Mouse (Mus musculus): ENCODE measurements around the gene Ndufs1. TPM values are rescaled to one million over a fixed set of nuclear protein-coding genes. Genes with fewer than 3 reads are reported as not detected.

Gene Ndufs1
- polyA plus RNA-seq, 1 experiment from 2014 or later = 63.0 TPM

- Histone ChIP-seq H3K4me3 (ENCODE audit: low read depth, low read length) (no peak overlapping the region), H3K36me3 (ENCODE audit: insufficient read depth, low read length) (no peaks in the 10 kb centered on the region), H3K9ac (replicated peaks; ENCODE audit: low read depth) (no peak overlapping the region), H3K9me3 (ENCODE audit: low read length) (no peaks in the 10 kb centered on the region), H3K4me2 (replicated peaks; ENCODE audit: low read depth, low read length) (no peak overlapping the region), H3K27ac (ENCODE audit: low read length) (no peak overlapping the region), H3K4me1 (ENCODE audit: insufficient read depth, low read depth, low read length) (peaks cover 7% of the 10 kb centered on the region; the same call in 1 of the 2 replicates), H3K27me3 (replicated peaks; ENCODE audit: insufficient read depth, low read length) (no peaks in the 10 kb centered on the region)
- ATAC-seq = no peak
- peak; percentile 26 for DNase-seq (ENCODE audit: low spot score)
- TF ChIP-seq CTCF (IDR thresholded peaks at IDR 0.05) (peak; percentile 63), EP300 (IDR thresholded peaks at IDR 0.05) (no peak)
- WGBS = 52% methylated on average over 7 of the region's 7 CpGs
Observed at GRCm38 (mm10) chr1:63110536-63111285, 65.9 kb downstream of the Ndufs1 start.

GRCm38 (mm10) chr1:63107614-63108327 is 68.9 kb downstream of the Ndufs1 start:
- TF ChIP-seq CTCF (IDR thresholded peaks at IDR 0.05) (no peak), EP300 (IDR thresholded peaks at IDR 0.05) (no peak)
- Histone ChIP-seq H3K9me3 (ENCODE audit: low read length) (no peaks in the 10 kb centered on the region), H3K4me3 (ENCODE audit: low read depth, low read length) (no peak overlapping the region), H3K4me2 (replicated peaks; ENCODE audit: low read depth, low read length) (no peak overlapping the region), H3K9ac (replicated peaks; ENCODE audit: low read depth) (no peak overlapping the region), H3K36me3 (ENCODE audit: insufficient read depth, low read length) (0 out of 2 replicates have a peak, but pooled peaks cover 8% of the 10 kb centered on the region), H3K27ac (ENCODE audit: low read length) (0 out of 2 replicates have a peak overlapping the region, but pooled peaks have one; percentile 20), H3K27me3 (replicated peaks; ENCODE audit: insufficient read depth, low read length) (no peaks in the 10 kb centered on the region), H3K4me1 (ENCODE audit: insufficient read depth, low read depth, low read length) (peaks cover 7% of the 10 kb centered on the region; the same call in 1 of the 2 replicates)
- DNase-seq (ENCODE audit: low spot score) = no peak
- WGBS = 60% methylated on average over 6 of the region's 6 CpGs
- 0 out of 2 replicates have a peak, but pooled peaks have one; percentile 30 for ATAC-seq

GRCm38 (mm10) chr1:63102758-63103451 is 73.7 kb downstream of the Ndufs1 start:
- Histone ChIP-seq H3K36me3 (ENCODE audit: insufficient read depth, low read length) (peaks cover 24% of the 10 kb centered on the region; the same call in 1 of the 2 replicates), H3K27ac (ENCODE audit: low read length) (no peak overlapping the region), H3K4me1 (ENCODE audit: insufficient read depth, low read depth, low read length) (peaks cover 4% of the 10 kb centered on the region; the same call in 1 of the 2 replicates), H3K27me3 (replicated peaks; ENCODE audit: insufficient read depth, low read length) (no peaks in the 10 kb centered on the region), H3K9me3 (ENCODE audit: low read length) (no peaks in the 10 kb centered on the region), H3K4me3 (ENCODE audit: low read depth, low read length) (no peak overlapping the region), H3K4me2 (replicated peaks; ENCODE audit: low read depth, low read length) (no peak overlapping the region), H3K9ac (replicated peaks; ENCODE audit: low read depth) (no peak overlapping the region)
- 77% methylated on average over 12 of the region's 12 CpGs for WGBS
- no peak for ATAC-seq
- TF ChIP-seq CTCF (IDR thresholded peaks at IDR 0.05) (no peak), EP300 (IDR thresholded peaks at IDR 0.05) (no peak)
- DNase-seq (ENCODE audit: low spot score) = no peak

GRCm38 (mm10) chr1:63100196-63100595 is 76.4 kb downstream of the Ndufs1 start:
- Histone ChIP-seq H3K27ac (ENCODE audit: low read length) (no peak overlapping the region), H3K9me3 (ENCODE audit: low read length) (no peaks in the 10 kb centered on the region), H3K4me1 (ENCODE audit: insufficient read depth, low read depth, low read length) (no peaks in the 10 kb centered on the region), H3K9ac (replicated peaks; ENCODE audit: low read depth) (no peak overlapping the region), H3K4me3 (ENCODE audit: low read depth, low read length) (no peak overlapping the region), H3K4me2 (replicated peaks; ENCODE audit: low read depth, low read length) (no peak overlapping the region), H3K27me3 (replicated peaks; ENCODE audit: insufficient read depth, low read length) (no peaks in the 10 kb centered on the region), H3K36me3 (ENCODE audit: insufficient read depth, low read length) (peaks cover 24% of the 10 kb centered on the region; the same call in 1 of the 2 replicates)
- TF ChIP-seq CTCF (IDR thresholded peaks at IDR 0.05) = no peak
- TF ChIP-seq EP300 (IDR thresholded peaks at IDR 0.05) = no peak
- ATAC-seq (no peak), DNase-seq (ENCODE audit: low spot score) (no peak)
- WGBS = 70% methylated on average over 8 of the region's 8 CpGs

- no peak overlapping the region for H3K4me2 ChIP-seq (replicated peaks; ENCODE audit: low read depth, low read length)
- no peak overlapping the region for H3K4me3 ChIP-seq (ENCODE audit: low read depth, low read length)
- H3K9me3 ChIP-seq (ENCODE audit: low read length) = no peaks in the 10 kb centered on the region
- peaks cover 24% of the 10 kb centered on the region; the same call in 1 of the 2 replicates for H3K36me3 ChIP-seq (ENCODE audit: insufficient read depth, low read length)
- 72% methylated on average over 4 of the region's 4 CpGs for WGBS
- H3K4me1 ChIP-seq (ENCODE audit: insufficient read depth, low read depth, low read length) = no peaks in the 10 kb centered on the region
- ATAC-seq = no peak
- no peak for DNase-seq (ENCODE audit: low spot score)
- no peaks in the 10 kb centered on the region for H3K27me3 ChIP-seq (replicated peaks; ENCODE audit: insufficient read depth, low read length)
- TF ChIP-seq CTCF (IDR thresholded peaks at IDR 0.05) = no peak
- no peak for TF ChIP-seq EP300 (IDR thresholded peaks at IDR 0.05)
- no peak overlapping the region for H3K9ac ChIP-seq (replicated peaks; ENCODE audit: low read depth)
- H3K27ac ChIP-seq (ENCODE audit: low read length) = no peak overlapping the region
Observed at GRCm38 (mm10) chr1:63098831-63099230, 77.8 kb downstream of the Ndufs1 start.

- Histone ChIP-seq H3K4me3 (ENCODE audit: low read depth, low read length) (no peak overlapping the region), H3K4me1 (ENCODE audit: insufficient read depth, low read depth, low read length) (no peaks in the 10 kb centered on the region), H3K9ac (replicated peaks; ENCODE audit: low read depth) (no peak overlapping the region), H3K27ac (ENCODE audit: low read length) (no peak overlapping the region), H3K9me3 (ENCODE audit: low read length) (no peaks in the 10 kb centered on the region), H3K27me3 (replicated peaks; ENCODE audit: insufficient read depth, low read length) (no peaks in the 10 kb centered on the region), H3K36me3 (ENCODE audit: insufficient read depth, low read length) (peaks cover 17% of the 10 kb centered on the region; the same call in 1 of the 2 replicates), H3K4me2 (replicated peaks; ENCODE audit: low read depth, low read length) (no peak overlapping the region)
- no peak for DNase-seq (ENCODE audit: low spot score)
- TF ChIP-seq CTCF (IDR thresholded peaks at IDR 0.05) (no peak), EP300 (IDR thresholded peaks at IDR 0.05) (no peak)
- ATAC-seq = peak; percentile 35; the same call in 1 of the 2 replicates
- WGBS = 67% methylated on average over 5 of the region's 5 CpGs
Observed at GRCm38 (mm10) chr1:63096071-63096470, 80.6 kb downstream of the Ndufs1 start.

Small RNA genes lying within 50 kb of the gene (microRNA-seq; reads per million reads assigned to microRNA genes)
- gene Gm24557 = not detected
- not detected for gene Gm27512

Other genes starting within 250 kb of the Ndufs1 start
- 7.5 and 10.4 TPM in 2 replicates for gene Ino80d, start 62.2 kb downstream of the Ndufs1 start, polyA plus RNA-seq (2015; fragmentation: Nextera tagmentation; extraction: Ambion mirVana)
- gene Eef1b2, start within 50 bp of the Ndufs1 start, polyA plus RNA-seq (2015; fragmentation: Nextera tagmentation; extraction: Ambion mirVana) = 274 and 315 TPM in 2 replicates
- 0.10 TPM in 1 of 2 replicates, not detected in the other for gene Gpr1, start 37.7 kb upstream of the Ndufs1 start, polyA plus RNA-seq (2015; fragmentation: Nextera tagmentation; extraction: Ambion mirVana)
- gene Zdbf2, start 96.4 kb upstream of the Ndufs1 start, polyA plus RNA-seq (2015; fragmentation: Nextera tagmentation; extraction: Ambion mirVana) = 2.6 and 3.1 TPM in 2 replicates

All from lung, postnatal 0 days (tissue).